Mouse (Mus musculus) kidney, postnatal 25 days (tissue): ENCODE results near the gene Dctn2.
"Not testable (repeated sequence)": the region's sequence is repeated elsewhere in the genome, so short reads cannot be mapped to it uniquely, and the experiment has no call there.

Source experiments
- DNase-seq, 2 experiments: peaks; one replicate each; pipeline ENCODE4 v3.0.0; 2021; ENCODE audit warnings: mixed read lengths in 2 of 2

Gene Dctn2

DNA sequence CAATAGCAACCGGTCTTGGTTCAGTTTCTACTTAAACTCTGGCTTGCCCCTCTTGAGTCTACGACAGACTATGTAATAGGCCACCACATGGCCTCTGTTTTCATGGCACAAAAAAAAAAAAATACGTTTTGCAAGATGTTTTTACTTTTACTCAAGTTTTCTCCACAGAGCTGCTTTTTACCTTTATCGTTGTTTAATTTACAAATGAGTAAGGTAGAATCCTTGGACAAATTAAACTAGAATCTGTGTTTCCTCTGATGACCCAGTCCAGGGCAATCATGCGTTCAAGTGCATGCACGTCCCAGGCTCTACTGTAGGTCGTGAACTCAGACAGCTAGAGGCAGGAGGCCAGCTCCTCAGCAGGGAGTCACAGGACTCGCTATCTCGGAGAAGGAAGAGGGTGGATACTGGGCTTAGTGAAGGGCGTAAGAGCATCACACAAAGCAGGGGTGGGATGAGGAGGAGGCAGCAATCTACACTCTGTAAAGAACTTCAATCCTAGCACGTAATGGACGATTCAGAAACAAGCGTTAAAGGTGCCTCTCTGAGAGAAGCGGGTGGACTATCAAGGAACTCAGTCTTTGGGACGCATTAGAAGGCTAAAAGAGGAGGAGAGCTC lies 23.5 kb downstream of the Dctn2 start:
- DNase-seq = peak; percentile 74 to 90

DNA sequence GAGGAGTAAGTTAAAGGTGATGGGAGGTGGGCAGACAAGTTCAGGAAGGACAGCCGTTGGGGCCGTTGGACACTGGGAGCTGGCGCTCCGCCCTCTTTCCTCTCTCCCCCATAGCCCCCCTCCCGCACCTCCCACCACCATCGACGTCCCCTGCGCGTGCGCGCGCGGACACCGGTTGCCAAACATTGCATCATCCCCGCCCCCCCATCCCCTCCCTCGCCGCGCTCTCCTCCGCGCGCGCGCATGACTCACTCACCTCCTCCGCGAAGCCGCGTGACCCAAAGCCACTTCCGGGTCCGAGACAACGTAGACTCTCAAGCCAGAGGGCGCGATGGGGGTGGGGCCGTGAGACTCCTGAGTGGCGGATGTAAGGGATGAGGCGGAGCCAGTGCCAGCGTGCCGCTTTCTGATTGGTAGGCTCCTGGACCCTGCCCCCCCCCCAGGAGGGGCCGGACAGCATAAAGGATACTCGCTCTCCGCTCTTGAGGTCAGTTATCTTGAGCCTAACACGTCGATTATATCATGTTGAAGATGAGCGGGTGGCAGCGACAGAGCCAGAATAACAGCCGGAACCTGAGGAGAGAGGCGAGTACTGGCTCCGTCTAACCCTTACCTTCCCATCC lies 24.2 kb downstream of the Dctn2 start:
- DNase-seq = peak; percentile 100

DNA sequence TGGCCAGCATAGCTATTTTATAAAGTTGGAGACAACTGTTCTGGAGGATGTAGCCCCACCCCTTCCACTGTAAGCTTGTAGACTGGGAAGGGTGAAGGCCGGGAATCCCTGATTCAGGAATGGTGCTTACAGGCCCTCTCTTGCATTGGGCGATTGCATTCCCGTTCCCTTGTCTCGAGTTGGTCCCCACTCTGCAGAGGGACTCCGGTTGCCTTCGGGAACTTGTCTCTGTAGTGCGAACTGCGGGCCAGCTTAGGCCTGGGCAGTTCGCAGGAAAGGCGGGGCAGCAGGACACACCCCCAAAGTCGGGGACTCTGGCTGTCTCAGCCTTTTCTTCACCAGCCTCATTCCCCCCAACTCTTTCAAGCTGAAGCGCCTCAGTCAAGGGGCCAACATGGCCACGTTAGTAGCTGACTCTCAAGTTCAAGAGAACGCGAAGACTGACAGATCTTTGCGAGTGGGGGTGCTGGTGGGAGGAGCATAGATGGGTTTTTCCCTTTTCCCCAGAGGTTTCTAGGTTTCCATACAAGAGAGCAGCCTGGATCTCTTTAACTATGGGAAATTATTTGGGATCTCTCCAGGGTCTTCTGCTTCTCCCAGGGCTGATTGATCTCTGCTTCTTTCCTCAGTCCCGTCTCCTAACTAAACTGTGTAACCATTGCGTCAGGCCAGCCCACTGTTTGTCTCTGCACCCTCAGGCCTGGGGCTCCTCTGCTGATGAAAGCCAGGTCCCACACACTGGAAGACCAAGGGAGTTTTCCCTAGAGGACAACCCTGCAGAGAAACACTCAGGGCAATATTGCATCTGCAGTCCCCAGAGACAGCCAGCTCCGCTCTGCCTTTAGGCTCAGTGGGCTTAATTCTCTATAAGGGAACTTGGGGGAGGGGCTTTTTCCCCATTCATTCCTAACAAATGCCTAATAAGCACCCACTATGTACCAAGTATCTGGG lies 25.0 kb downstream of the Dctn2 start:
- DNase-seq = peak; percentile 66 to 85

DNA sequence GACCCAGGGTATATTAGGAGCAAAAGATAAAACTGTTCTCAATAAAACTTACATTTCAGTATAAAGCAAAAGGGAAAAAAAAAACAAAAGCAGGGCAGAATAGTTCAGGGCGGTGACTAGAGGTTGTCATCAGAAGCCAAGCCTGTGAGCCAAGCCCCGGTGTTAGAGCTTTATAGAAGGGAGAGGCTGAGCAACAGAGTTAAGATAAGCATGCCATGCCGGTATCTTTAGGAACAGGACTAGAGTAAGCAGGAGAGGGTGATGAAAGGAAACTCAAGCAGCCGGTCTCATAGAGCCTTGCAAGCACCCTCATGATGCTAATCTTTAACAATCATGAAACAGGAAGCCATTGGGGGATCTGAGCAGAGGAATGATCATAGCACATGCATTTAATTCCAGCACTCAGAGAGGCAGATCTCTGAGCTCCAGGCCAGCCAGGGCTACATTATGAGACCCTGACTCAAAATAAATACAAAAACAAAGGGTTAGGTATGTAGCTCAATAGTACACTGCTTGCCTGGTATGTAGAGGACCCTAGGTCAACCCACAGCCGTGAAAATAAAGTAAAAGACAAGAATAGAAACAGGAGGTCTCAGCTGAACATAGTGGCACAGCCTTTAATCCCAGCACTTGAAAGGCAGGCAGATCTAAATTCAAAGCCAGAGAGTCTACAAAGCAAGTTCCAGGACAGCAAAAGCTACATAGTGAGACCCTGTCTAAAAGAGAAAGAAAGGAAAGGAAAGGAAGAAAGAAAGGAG lies 25.9 kb downstream of the Dctn2 start:
- DNase-seq = no peak

- DNase-seq = peak in 1 of 2 experiments; percentile 55
These were observed 26.9 kb downstream of the Dctn2 start for GRCm38 (mm10) chr10:127292987-127293538.

- no peak for DNase-seq
These were observed 27.5 kb downstream of the Dctn2 start for GRCm38 (mm10) chr10:127293590-127294113.

- peak in 1 of 2 experiments; percentile 55 for DNase-seq
These were observed 28.8 kb downstream of the Dctn2 start for GRCm38 (mm10) chr10:127294895-127295510.

- DNase-seq = no peak
These were observed 30.0 kb downstream of the Dctn2 start for GRCm38 (mm10) chr10:127295986-127296794.

- DNase-seq = no peak
These were observed 31.1 kb downstream of the Dctn2 start for GRCm38 (mm10) chr10:127297015-127297871.

- no peak for DNase-seq
These were observed 34.2 kb downstream of the Dctn2 start for GRCm38 (mm10) chr10:127300361-127300760.

DNA sequence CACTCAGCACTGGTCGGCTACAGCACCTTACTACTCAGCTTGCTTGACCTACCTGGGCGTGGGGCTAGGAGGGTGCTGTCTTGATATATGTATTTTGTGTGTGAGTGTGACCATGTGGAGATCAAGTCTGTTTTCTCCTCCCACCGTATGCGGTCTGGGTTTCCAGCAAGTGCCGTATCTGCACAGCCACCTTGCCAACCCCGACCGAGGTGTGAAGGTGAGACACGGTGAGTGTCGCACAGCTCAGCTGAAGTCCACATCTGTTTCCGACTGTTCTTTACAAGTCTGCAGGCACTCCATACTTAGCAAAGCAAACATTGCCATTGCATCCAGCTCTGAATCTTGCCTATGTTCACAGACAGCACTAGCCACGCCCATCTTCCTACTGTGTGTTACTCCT lies 37.0 kb downstream of the Dctn2 start:
- DNase-seq = no peak

GRCm38 (mm10) chr10:127309167-127309566 lies 43.0 kb downstream of the Dctn2 start:
- not testable (repeated sequence) for DNase-seq

DNA sequence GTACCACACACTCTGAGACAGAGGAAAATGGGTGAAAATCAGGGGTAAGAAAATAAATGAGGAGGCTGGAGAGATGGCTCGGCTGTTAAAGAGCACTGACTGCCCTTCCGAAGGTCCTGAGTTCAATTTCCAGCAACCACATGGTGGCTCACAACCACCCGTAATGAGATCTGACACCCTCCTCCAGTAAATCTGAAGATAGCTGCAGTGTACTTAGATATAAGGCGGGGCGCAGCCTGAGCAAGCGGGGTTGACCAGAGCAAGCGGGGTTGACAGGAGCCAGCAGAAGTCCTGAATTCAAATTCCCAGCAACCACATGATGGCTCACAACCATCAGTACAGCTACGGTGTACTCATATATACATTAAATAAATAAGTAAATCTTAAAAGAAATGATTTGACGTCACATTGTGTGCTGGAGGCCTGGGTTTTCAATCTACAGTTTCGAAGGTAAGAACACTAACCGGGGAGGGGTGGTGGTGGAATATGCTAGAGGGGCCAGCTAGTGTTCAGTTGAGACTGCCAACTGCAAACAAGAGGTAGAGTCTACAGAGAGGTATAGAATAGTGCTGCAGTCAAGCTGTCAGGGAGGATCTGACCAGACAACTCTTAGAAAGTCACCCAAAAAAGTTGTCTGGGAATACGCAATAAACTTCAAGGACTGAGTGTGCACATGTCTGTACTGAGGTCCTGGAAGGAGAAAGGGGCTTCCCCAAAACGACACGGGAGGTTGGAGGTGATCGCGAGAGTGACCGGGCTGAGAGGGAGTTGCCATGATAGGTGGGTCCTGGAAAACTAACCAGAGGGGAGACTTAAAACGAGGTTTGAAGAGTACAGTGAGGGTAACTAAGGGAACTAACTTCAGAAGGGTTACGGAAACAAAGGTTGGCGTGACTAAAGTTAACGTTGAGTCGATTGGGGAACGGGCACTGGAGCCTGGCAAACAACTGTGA lies 44.6 kb downstream of the Dctn2 start:
- no peak for DNase-seq

- peak; percentile 95 to 97 for DNase-seq
These were observed 45.5 kb downstream of the Dctn2 start, which contains the start of gene Mars for GRCm38 (mm10) chr10:127311476-127312355. Gene Mars (minus strand): TSS chr10:127311786.

DNA sequence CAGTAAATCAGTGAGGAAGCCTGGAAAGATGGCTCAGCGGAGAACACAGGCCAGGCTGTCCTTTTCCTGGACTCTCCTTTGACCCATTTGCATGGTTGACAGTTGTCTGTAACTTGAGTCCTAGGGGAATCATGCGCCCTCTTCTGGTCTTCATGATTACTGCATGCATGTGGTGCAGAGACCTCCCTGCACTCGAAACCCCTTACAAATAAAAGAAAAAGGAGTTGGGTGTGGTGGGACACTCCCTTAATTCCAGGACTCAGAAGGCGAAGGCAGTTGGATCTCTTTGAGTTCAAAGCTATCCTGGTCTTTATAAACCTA lies 46.1 kb downstream of the Dctn2 start:
- DNase-seq = peak; percentile 80 to 90

DNA sequence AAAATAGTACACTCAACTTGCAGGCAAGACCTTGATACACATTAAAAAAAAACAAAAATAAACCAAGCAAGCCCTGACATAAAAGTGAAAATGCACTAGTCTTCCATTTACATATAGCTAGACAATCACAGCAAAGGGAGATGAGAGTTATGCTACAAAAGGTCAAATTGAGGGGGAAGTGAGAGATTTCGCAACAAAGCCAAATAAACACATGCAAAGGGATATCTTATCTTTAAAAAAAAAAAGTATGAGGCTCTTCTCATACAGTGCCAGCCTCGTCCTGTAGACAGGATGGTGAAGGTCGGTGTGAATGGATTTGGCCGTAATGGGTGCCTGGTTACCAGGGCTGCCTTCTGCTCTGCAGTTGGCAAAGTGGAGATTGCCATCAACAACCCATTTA lies 46.7 kb downstream of the Dctn2 start:
- DNase-seq = no peak

GRCm38 (mm10) chr10:127313516-127313915 lies 47.3 kb downstream of the Dctn2 start:
- DNase-seq = not testable (repeated sequence)

DNA sequence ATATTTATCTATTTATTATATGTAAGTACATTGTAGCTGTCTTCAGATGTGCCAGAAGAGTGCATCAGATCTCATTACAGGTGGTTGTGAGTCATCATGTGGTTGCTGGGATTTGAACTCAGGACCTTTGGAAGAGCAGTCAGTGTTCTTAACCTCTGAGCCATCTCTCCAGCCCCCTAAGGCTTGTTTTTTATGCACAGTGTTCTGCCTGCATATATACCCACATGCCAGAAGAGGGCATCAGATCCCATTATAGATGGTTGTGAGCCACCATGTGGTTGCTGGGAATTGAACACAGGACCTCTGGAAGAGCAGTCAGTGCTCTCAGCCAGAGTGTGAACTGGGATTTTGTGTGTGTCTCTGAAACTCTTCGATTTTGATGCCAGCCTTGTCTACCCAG lies 48.8 kb downstream of the Dctn2 start:
- not testable (repeated sequence) for DNase-seq
